Mouse (Mus musculus) liver, embryonic 14.5 days (tissue): Measurements from ENCODE around the gene Rad51b.

Experiments used
- CTCF ChIP-seq: IDR thresholded peaks from 2 replicates; pipeline ENCODE4 v1.5.1; 2016; ENCODE audit warnings: antibody characterized with exemption, low read depth, control low read depth
- EP300 ChIP-seq: IDR thresholded peaks from 2 replicates; pipeline ENCODE4 v1.6.1; 2016; ENCODE audit warnings: antibody characterized with exemption, low read depth

GRCm38 (mm10) chr12:79739918-79740639 lies 443.0 kb downstream of the Rad51b start:
- no peak for TF ChIP-seq CTCF
- TF ChIP-seq EP300 = no peak
